Mouse (Mus musculus): ENCODE measurements around the gene Nfkbib. TPM values are rescaled to one million over a fixed set of nuclear protein-coding genes. Genes with fewer than 3 reads are reported as not detected.
A peak's percentile ranks its signal among the peaks of the same experiment; 100 is the strongest.

Gene Nfkbib
- total RNA-seq (2014; fragmentation: Nextera tagmentation) (34.3 and 39.7 TPM in 2 replicates), total RNA-seq (2017) (10.3 and 12.8 TPM in 2 replicates)

DNA sequence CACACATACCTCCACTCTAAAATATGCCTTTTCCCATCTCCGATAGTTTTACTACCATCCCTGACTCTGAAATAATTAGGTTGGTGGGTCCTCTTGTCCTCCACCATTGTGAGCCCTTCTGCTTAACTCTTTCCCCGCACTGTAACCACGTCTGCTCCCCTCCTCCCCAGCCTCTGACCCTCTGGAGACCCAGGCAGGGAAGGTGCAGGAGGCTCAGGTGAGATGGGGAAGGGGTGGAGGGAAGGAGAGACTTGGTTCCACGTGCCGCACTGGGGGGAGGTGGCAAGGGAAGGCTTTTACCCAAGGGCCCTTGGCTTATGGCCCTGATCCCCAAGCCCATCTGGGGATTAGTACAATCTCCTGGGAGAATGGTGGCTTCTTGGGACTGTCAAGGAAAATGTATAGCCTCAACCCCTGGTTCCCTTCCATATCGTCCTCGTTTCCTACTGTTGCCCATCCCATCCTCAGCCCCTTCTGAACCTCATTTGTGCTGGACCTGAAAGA is at the start of gene Nfkbib:
TSS of gene Nfkbib (minus strand) at position 51 of the 504 bp plus-strand sequence.
- no peak for ATAC-seq (replicated peaks; ENCODE audit: low FRiP score, low TSS enrichment, poor library complexity, severe bottlenecking)

DNA sequence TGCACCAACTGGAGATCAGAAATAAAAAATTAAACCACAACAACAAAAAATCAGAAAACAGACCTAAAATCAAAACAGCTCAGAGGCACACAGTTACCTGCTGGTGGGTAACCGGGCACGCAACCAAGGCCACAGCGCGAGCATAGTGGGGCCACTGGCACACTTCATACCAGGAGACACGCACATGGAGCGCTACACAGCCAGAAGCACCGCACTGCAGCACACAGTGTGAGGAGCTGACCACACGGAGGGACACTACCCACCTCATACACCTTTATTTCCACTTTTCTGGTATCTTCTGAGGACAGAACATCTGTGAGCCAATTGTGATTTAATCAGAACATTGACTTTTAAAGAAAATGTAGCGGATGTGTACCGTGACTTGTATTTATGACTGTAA is 49.6 kb upstream of the Nfkbib start:
- ATAC-seq (replicated peaks; ENCODE audit: low FRiP score, low TSS enrichment, poor library complexity, severe bottlenecking): no peak

DNA sequence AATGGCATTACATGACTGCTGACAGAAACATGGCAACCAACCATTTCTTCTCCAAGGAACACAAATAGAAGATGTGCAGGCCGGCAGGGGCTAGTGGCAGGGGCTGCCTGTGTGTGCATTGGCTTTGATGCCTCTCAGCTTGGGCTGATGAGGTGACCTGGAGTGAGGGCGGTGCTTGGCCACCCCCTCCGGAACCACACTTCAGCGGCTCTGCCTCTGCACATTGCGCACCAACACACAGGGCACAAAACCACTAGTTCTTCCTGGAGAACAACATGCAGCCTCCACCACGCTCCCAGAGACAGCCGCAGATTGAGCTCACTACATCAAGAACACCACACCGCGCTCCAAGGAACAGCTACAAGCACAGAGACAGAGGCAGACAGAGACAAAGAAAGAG is 48.9 kb upstream of the Nfkbib start:
- ATAC-seq (replicated peaks; ENCODE audit: low FRiP score, low TSS enrichment, poor library complexity, severe bottlenecking): no peak

DNA sequence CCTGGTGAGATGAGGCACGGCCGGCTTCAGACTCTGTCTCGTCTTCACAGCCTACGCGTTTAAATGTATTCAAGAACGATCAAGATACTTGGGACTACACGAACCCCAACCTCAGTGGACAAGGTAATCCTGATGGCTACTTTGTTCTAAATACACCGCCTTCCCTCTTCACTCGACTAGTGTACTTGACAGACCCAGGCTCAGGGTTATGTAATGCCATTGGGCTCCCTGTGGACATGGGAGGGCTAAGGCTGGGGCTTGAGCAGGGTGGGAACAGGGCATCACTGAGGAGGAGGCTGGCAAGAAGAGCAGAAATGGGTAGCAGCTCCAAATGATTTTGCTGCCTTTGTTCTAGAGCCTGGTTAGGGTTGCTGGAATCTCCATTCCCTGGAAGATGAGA is 47.9 kb upstream of the Nfkbib start:
- no peak for ATAC-seq (replicated peaks; ENCODE audit: low FRiP score, low TSS enrichment, poor library complexity, severe bottlenecking)

DNA sequence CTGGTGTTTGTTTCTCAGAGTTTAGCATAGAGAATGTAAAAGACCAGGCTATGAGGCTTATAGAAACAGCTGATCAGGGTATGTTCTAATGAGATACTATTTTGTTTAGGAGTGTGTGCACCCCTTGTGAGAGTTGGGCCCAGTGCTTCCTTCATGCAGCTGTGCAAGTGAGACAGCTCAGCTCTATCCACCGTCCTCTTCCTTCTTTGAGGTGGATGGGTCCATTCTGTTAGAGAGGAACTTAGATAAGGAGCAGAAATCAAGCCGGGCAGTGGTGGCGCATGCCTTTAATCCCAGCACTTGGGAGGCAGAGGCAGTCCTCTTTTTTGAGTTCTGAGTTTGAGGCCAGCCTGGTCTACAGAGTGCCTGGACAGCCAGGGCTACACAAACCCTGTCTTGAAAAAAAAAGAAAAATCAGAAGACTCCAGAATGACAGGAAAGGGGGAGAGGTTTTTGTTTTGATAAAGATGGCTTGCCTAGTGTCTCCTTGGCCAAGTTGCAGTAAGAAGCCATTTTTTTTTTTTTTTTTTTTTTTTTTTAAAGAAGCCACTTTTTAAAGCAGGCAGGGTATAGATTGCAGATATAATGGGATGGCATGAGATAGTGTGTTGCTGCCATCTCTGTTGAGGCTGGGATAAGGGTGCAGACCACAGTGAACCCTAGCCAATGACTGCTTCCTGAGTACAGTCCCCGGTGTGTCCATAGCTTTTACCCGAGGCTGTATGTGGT is 47.2 kb upstream of the Nfkbib start:
- ATAC-seq (replicated peaks; ENCODE audit: low FRiP score, low TSS enrichment, poor library complexity, severe bottlenecking): no peak

DNA sequence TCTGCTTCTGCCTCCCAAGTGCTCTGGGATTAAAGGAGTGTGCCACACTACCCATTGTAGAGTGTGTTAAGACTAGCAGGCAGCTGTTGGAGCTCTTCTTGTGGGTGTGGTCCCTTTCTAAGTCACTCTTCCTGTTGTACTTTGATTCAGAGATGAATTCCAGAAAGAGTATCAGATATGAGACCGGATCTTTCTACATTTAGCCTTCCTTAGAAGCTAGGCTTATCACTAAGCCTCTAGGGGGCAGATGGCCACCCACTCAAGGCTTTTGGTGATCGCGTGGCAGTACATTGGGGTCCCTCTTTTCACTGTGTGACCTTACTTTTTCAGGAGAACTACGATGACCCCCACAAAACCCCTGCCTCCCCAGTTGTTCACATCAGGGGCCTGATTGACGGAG is 45.6 kb upstream of the Nfkbib start:
- no peak for ATAC-seq (replicated peaks; ENCODE audit: low FRiP score, low TSS enrichment, poor library complexity, severe bottlenecking)

DNA sequence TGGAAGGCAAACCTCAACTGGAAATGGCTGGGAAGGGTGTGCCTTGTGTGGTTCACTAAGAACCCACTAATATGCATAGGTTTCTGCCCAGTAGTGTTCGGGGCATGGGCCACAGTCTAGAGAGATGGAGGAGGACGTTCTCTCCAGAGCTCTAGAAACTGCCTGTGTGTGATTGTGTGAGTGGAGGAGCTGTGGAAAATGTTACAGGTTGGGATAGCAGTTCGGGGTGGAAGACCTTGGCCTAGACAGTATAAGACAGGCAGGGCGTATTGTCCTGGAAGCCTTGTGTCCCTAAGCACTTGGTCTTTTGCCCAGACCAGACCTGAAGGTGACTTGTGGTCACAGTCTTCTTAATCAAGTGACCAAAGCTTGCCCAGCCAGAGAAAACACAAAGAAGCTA is 45.1 kb upstream of the Nfkbib start:
- no peak for ATAC-seq (replicated peaks; ENCODE audit: low FRiP score, low TSS enrichment, poor library complexity, severe bottlenecking)

DNA sequence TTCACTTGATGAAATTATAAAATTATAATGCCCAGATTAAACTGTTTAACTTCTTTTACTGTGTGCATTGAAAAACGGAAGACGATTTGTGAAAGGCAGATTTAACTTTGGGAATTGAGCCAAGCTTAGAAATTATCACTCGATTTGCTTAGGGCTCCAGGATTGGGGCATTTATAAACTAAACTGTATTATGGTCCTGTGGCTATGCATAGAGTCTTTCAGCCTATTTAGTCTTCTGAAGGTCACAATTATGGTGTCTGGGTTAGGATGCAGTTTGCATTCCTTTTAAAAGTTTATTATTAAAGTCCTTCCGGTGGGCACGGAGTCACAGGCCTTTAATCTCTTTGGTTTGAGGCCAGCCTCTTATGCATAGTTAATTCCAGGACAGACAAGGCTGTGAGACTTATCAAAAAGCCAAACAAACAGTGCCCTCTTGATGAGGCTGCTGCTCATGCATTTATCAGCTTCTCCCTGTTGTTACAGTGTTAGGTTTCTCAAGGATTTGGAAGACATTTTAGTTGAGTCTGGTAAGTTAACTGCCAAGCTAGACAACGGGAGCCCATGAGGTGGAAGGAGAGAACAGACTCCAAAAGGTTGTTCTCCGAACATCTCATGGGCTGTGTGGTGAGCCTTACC is 44.4 kb upstream of the Nfkbib start:
- ATAC-seq (replicated peaks; ENCODE audit: low FRiP score, low TSS enrichment, poor library complexity, severe bottlenecking): no peak

DNA sequence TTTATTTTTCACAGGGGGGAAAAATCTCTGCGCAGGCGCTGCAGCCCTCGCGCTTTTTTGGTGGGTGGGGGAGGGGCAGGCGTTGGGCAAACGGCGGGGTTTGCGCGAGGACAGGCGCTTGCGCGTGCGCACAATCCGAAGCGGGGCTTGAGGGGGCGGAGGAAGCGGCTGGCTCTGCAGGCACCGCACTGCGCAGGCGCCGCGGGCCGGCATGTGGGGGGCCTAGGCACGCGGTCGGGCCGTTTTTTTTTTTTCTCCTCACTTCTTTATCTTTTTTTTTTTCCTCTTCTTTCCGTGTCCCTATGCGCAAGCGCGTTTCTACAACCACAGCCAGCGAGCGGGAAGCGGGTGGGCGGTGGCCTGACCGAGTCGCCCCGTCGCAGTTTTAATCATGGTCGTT is 43.9 kb upstream of the Nfkbib start:
- ATAC-seq (replicated peaks; ENCODE audit: low FRiP score, low TSS enrichment, poor library complexity, severe bottlenecking): peak; percentile 8; the same call in 1 of the 2 replicates

DNA sequence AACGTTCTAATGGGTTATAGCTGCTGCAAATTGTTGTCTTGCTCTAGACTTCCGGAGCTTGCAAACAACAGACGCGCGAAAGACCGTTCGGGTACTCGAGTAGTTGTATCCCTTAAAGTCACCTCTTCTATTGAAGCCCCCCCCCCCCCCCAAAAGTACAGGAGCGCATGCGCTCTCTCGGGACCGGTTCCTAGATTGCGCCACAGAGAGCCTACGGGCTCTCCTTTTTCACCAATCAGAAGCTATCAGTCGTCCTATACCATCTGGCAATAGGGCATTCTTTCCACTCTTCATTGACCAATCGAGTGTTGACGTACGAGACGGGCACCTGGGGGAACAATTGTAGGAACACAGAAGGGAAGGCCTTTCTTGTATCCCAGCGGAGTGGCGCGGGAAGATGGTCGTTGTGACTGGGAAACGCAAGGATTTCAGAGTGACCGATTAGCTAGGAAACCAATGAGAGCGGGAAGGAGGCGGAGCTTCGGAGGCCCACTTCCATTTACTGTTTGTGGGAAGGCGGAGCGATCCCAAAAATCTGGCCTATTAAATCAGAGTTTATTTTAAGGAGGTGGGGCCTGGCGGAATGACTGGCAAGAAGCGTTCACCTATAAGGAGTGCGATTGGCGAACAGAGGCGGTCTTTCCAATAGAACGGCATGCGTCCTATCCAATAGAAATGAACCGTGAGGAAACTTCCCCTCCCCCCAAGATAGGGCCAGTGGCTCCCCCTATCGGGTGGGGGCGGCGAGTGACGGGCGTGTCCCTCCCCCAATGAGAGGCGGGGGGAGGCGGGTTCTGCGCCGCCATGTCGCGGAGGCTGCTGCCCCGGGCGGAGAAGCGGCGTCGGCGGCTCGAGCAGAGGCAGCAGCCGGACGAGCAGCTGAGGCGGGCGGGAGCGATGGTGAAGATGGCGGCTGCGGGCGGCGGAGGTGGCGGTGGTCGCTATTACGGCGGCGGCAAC is 43.1 kb upstream of the Nfkbib start:
- peak; percentile 69 for ATAC-seq (replicated peaks; ENCODE audit: low FRiP score, low TSS enrichment, poor library complexity, severe bottlenecking)

DNA sequence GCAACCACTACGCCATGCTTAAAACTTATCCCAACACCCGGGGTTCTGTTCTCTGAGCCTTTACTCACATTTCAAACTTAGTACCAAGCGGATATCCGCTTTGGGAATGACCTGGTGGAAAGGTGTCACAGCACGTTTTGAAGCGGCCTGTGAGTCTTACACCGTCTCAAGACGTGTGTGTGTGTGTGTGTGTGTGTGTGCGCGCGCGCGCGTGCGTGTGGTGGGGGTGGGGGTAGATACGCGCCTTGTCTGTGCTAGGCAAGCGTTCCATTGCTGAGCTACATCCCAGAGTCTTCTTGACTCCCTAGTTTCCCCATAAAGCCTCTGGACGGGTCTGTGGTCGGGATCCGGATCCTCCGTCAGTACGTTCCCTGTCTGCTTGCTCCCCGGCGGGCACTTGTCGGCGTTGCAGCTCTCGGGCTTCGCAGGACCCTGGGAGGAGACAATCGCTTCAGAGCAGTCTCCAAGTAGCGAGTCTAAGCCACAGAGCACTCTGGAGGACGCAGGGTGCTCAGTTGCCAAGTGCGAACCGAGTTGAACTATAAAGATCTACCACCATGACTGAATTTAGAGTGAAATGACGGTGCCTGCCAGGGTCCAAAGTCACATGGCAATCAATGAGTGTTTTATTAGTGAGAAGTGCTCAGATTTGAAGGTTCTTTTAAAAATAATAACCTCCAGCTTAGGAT is 42.2 kb upstream of the Nfkbib start:
- peak; percentile 13 for ATAC-seq (replicated peaks; ENCODE audit: low FRiP score, low TSS enrichment, poor library complexity, severe bottlenecking)

DNA sequence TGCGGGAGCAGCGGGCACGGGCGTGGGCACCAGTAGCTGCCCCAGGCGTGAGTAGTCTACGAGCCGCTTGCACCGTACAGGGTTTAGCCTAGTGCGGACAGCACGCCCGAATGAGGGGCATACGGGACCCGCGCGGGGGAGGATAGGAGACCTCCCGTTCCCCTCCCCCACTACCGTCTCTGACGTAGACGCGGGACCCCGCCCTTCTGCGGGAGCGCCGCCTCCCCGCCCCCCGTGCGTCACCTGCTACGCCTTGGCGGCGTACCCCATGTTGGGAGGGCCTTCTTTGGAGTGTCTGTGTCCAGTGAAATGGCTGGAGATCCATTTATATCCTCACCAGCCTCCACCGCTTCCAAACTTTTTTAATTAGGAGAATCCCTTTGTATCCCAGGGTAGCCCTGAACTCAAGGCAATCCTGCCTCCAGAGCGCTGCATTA is 41.7 kb upstream of the Nfkbib start:
- peak; percentile 54 for ATAC-seq (replicated peaks; ENCODE audit: low FRiP score, low TSS enrichment, poor library complexity, severe bottlenecking)

DNA sequence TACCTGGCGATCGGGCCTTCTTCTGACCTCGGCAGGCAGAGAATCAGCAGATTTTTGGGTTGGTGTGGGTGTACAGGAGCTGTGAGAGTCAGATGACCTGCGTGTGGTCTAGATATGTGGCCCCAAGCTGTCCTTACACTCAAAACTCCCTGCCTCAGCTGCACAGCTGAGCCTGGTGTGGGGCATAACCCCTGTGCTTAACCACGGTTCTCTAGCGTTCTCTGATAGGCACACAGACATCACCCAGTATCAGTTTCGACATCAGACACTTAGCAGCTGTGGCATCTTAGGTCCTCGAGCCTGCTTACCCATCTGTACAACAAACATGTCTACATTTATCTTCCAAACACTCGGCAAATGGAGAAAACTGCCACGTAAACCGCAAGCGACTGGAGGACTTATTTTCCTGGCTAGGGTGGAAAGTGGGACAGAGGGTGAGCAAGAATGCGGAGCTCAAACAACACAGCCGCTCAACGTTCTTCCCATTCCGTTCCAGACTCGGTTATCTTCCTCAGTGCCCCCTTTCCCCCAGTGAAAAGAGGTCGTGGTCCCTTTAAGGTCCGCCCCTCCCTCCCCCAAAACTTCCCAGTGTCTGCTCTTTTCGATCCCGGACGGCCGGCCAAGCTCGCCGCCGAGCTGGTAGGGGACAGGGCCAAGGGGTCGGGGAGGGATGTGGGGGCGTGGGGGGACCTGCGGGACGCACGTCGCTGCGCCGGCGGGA is 41.1 kb upstream of the Nfkbib start, which contains the start of gene Hnrnpl:
TSS of gene Hnrnpl (plus strand) at position 321 of the 721 bp plus-strand sequence.
- ATAC-seq (replicated peaks; ENCODE audit: low FRiP score, low TSS enrichment, poor library complexity, severe bottlenecking): peak; percentile 11

DNA sequence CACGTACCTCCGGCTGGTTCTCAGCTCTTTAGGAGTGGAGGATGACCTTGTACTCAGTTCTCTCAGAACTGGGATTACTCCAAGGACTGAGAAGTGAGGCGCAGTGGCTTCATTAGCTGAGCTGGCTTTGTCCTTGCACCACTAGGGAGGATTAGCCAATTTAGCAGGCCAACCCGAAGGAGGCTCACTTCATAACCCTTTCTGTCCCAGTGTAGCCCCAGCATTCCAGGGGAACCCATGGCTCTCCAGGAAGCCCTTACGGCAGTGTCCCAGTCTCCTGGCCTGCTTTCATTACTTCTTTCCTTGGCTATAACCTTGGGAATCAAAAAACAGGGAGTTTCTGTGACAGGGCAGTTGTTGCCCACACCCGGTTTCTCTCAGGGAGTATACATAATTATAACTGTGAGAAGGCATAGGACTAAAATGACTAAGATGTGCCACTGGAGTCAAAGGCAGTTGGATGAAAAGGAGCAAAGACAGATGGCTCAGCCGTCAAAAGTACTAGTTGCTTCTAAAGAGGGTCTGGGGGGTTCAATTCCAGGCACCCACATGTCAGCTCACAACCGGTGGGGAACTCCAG is 40.4 kb upstream of the Nfkbib start:
- ATAC-seq (replicated peaks; ENCODE audit: low FRiP score, low TSS enrichment, poor library complexity, severe bottlenecking): no peak

DNA sequence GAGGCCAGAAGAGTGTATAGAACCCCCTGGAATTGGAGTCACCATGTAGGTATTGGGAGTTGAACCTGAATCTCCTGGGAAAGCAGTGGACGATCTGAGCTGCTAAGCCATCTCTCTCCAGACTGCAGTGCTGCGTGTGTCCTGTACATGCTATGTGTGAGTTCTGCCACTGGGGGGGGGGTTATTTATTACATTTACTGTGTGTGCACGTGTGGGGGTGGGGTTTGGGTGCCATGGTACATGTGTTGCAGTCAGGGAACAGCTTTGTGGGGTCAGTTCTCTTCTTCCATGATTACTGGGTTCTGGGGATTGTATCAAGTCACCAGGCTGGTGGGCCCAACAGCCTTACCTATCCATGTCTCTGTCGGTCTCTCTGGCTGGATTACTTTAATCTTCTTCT is 39.6 kb upstream of the Nfkbib start:
- ATAC-seq (replicated peaks; ENCODE audit: low FRiP score, low TSS enrichment, poor library complexity, severe bottlenecking): no peak

DNA sequence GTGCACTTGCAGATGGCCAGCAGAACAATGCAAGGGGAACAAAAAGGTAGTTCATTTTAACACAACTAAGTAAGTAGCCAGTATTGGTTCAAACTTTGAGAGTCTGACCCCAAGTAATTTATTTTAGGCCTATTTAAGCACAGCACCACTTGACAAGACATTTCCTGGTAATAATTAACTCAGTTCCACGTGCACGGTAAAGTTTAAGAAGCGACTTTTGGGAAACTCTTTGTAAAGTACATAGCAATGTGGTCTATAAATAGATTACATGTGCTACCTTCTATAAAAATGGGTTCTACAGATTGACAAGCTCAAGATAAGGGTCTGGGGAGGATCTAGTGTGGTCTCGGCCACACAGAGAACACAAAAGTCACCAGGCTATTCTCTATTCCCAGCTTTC is 36.4 kb upstream of the Nfkbib start:
- peak; percentile 32; the same call in 1 of the 2 replicates for ATAC-seq (replicated peaks; ENCODE audit: low FRiP score, low TSS enrichment, poor library complexity, severe bottlenecking)

DNA sequence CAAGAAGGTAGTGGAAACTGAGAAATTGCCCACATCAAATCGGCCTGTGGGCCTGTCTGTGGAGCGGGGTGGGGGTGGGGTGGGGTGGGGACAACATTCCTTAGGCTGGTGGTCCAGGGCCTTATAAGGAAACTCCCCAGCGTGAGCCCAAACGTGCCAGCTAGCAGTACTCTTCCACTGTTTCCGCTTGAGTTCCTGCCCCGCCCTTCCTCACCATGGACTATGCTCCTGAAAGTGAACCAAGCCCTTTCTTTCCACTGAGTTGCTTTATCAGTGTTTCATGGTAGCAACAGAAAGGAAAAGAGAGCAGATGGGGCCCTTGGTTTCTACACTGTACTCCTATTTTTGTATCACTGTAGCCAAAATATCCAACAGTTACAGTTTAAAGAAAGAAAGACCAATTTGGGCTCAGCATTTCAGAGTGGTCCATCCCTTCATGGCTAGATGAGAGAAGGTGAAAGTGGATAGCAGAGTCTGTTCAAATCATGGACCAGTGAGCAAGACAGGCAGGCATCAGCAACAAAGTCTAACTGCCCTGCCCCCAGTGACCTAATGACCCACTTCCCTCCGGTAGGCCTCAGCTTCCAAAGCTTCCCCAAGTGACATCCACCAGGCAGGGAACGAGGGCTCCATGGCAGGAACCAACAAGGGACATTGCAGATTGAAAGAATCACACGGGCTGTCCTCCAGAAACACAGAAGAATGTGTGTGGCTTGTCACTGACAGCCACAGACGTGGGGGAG is 35.7 kb upstream of the Nfkbib start:
- peak; percentile 60 for ATAC-seq (replicated peaks; ENCODE audit: low FRiP score, low TSS enrichment, poor library complexity, severe bottlenecking)
